Mouse (Mus musculus) bone marrow macrophage, adult 2 months (primary cell): ENCODE results near the gene 2310034G01Rik.

ENCODE experiments used
- CTCF ChIP-seq: IDR thresholded peaks from 2 replicates; pipeline ENCODE4 v1.5.1; 2012; ENCODE audit warnings: low read depth, mild to moderate bottlenecking, low read length, moderate library complexity
- POLR2A ChIP-seq: IDR thresholded peaks from 2 replicates; pipeline ENCODE4 v1.6.1; 2012; ENCODE audit warnings: mild to moderate bottlenecking, low read depth, low read length, borderline replicate concordance

DNA sequence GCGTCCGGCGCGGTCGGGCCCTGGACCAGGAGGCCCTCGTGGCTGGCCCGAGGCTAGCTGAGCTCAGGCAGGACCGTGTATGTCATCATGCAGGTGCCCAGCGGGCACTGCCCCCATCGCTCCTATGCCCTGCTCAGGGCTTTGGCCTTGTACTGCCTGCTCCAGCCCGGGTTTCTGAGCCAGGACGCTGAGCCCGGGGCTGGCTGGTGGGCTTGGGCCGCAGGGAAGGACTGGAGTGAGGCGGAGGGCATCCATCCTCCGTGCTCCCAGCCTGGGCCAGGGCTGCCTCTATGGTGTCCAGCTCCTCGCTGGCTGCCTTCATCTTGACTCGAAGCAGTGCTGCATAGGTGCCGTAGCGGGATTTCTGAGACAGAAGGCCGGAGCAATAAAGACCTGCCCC, 37.5 kb downstream of the 2310034G01Rik start:
- TF ChIP-seq CTCF, result no peak
- no peak for TF ChIP-seq POLR2A
